Mouse (Mus musculus): ENCODE data around the gene Ctps2. TPM values are rescaled to one million over a fixed set of nuclear protein-coding genes. Genes with fewer than 3 reads are reported as not detected.

The Ctps2 gene
- polyA plus RNA-seq, 1 experiment from 2014 or later: 93.0 TPM

DNA sequence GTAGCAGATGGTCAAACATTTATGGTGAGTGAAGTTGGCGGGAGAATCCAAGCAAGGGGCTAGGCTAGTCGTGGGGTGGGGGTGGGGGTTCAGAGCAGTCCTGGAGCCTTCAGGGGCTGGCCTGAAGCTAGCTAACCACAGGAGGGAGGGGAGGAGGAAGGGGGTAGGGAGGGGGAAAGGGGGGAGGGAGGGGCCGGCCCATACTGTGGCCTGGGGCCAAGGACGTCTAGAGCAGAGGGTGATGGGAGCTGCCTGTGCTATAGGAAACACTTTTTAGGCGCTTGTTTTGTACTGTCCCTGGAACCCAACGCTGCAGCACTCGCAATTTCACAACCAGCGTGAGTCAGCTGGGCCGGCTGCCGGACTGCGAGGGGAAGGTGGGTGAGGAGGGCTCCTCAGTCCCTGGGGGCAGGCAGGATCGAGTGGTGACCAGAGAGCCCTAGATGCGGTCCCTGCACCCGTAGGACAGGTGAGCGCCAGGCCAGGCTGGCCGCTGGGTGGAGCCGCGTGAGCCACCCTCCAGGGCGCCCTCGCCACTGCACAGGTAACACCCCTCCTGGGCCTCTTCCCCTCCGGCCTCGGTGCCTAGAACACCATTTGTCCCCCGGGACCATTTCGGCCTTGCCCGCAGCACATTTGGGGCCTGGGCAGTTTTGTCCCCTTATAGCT lies 467 bp downstream of the Ctps2 start:
- Histone ChIP-seq H3K4me1 (ENCODE audit: insufficient read depth) (no peaks in the 10 kb centered on the region), H3K4me3 (ENCODE audit: low read depth, low read length) (peak overlapping the region; percentile 56), H3K4me2 (peak overlapping the region; percentile 61), H3K27ac (ENCODE audit: low read depth) (peak overlapping the region; percentile 86), H3K27me3 (ENCODE audit: insufficient read depth, low read length) (no peaks in the 10 kb centered on the region), H3K9me3 (ENCODE audit: low read depth, low read length) (no peaks in the 10 kb centered on the region), H3K9ac (peak overlapping the region; percentile 61), H3K36me3 (ENCODE audit: insufficient read depth) (no peaks in the 10 kb centered on the region)
- TF ChIP-seq CTCF (IDR thresholded peaks at IDR 0.05; ENCODE audit: low read depth): 0 out of 2 replicates have a peak, but pooled peaks have one; percentile 2
- ATAC-seq (ENCODE audit: insufficient read depth) (peak; percentile 97), DNase-seq (peak; percentile 78)
- 11% methylated on average over 25 of the region's 25 CpGs for WGBS

GRCm38 (mm10) chrX:162902040-162902734 lies 1.1 kb downstream of the Ctps2 start:
- Histone ChIP-seq H3K9me3 (ENCODE audit: low read depth, low read length) (no peaks in the 10 kb centered on the region), H3K27me3 (ENCODE audit: insufficient read depth, low read length) (no peaks in the 10 kb centered on the region), H3K4me1 (ENCODE audit: insufficient read depth) (no peaks in the 10 kb centered on the region), H3K36me3 (ENCODE audit: insufficient read depth) (no peaks in the 10 kb centered on the region), H3K4me3 (ENCODE audit: low read depth, low read length) (peak overlapping the region; percentile 56), H3K27ac (ENCODE audit: low read depth) (peak overlapping the region; percentile 86), H3K4me2 (peak overlapping the region; percentile 61), H3K9ac (peak overlapping the region; percentile 61)
- DNase-seq (peak; percentile 35), ATAC-seq (ENCODE audit: insufficient read depth) (peak; percentile 78)
- no peak for TF ChIP-seq CTCF (IDR thresholded peaks at IDR 0.05; ENCODE audit: low read depth)
- 14% methylated on average over 29 of the region's 29 CpGs for WGBS

GRCm38 (mm10) chrX:162907554-162907953 lies 6.5 kb downstream of the Ctps2 start:
- H3K27ac ChIP-seq (ENCODE audit: low read depth): no peak overlapping the region
- H3K4me3 ChIP-seq (ENCODE audit: low read depth, low read length): no peak overlapping the region
- WGBS: 66% methylated on average over 2 of the region's 3 CpGs
- ATAC-seq (ENCODE audit: insufficient read depth) (no peak), DNase-seq (no peak)
- H3K9me3 ChIP-seq (ENCODE audit: low read depth, low read length): no peaks in the 10 kb centered on the region
- no peak overlapping the region for H3K9ac ChIP-seq
- no peaks in the 10 kb centered on the region for H3K4me1 ChIP-seq (ENCODE audit: insufficient read depth)
- H3K36me3 ChIP-seq (ENCODE audit: insufficient read depth): peaks cover 9% of the 10 kb centered on the region; the same call in 1 of the 2 replicates
- no peak overlapping the region for H3K4me2 ChIP-seq
- H3K27me3 ChIP-seq (ENCODE audit: insufficient read depth, low read length): no peaks in the 10 kb centered on the region
- TF ChIP-seq CTCF (IDR thresholded peaks at IDR 0.05; ENCODE audit: low read depth): no peak

GRCm38 (mm10) chrX:162913651-162914050 lies 12.6 kb downstream of the Ctps2 start:
- WGBS: 89% methylated on average over 3 of the region's 3 CpGs
- TF ChIP-seq CTCF (IDR thresholded peaks at IDR 0.05; ENCODE audit: low read depth): no peak

GRCm38 (mm10) chrX:162915697-162916096 lies 14.7 kb downstream of the Ctps2 start:
- Histone ChIP-seq H3K9me3 (ENCODE audit: low read depth, low read length) (no peaks in the 10 kb centered on the region), H3K9ac (no peak overlapping the region), H3K36me3 (ENCODE audit: insufficient read depth) (peaks cover 8% of the 10 kb centered on the region; the same call in 1 of the 2 replicates), H3K4me1 (ENCODE audit: insufficient read depth) (no peaks in the 10 kb centered on the region), H3K27ac (ENCODE audit: low read depth) (no peak overlapping the region), H3K4me2 (no peak overlapping the region), H3K4me3 (ENCODE audit: low read depth, low read length) (no peak overlapping the region), H3K27me3 (ENCODE audit: insufficient read depth, low read length) (no peaks in the 10 kb centered on the region)
- peak; percentile 56 for ATAC-seq (ENCODE audit: insufficient read depth)
- peak; percentile 78 for DNase-seq
- 30% methylated on average over 5 of the region's 5 CpGs for WGBS
- TF ChIP-seq CTCF (IDR thresholded peaks at IDR 0.05; ENCODE audit: low read depth): peak; percentile 78

More at GRCm38 (mm10) chrX:162913651-162914050, 12.6 kb downstream of the Ctps2 start:
- DNase-seq (no peak), ATAC-seq (ENCODE audit: insufficient read depth) (no peak)
- Histone ChIP-seq H3K4me2 (no peak overlapping the region), H3K9me3 (ENCODE audit: low read depth, low read length) (no peaks in the 10 kb centered on the region), H3K4me1 (ENCODE audit: insufficient read depth) (no peaks in the 10 kb centered on the region), H3K27ac (ENCODE audit: low read depth) (no peak overlapping the region), H3K27me3 (ENCODE audit: insufficient read depth, low read length) (no peaks in the 10 kb centered on the region), H3K36me3 (ENCODE audit: insufficient read depth) (peaks cover 13% of the 10 kb centered on the region; the same call in 1 of the 2 replicates), H3K9ac (no peak overlapping the region), H3K4me3 (ENCODE audit: low read depth, low read length) (no peak overlapping the region)

DNA sequence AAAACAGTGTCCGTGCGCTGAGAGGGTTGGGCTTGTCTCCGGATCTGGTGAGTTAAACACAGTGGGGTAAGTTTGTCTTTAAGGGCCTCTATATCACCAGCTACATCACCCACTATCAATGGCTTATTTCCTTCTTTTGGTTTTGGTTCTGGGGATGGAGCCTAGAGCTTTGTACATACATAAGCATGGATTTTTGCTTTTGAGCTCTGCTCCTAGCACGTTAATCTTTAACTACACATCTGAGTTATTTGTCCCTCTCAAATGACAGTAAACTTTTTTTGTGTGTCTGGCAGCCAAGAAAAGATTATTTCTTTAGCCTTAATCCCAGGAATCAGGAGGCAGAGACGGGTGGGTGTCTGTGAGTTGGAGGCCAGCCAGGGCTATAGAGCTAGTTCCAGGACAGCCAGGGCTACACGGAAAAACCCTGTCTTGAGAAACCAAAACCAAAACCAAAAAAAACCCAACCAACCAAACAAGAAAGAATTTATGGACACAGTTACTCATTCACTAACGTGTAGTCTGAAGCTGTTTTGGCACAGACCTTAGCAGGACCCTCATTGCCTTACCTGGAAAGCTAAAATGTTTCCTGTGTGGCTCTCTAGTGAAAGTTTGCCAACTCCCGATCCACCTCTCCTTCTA lies 20.6 kb downstream of the Ctps2 start:
- Histone ChIP-seq H3K4me2 (no peak overlapping the region), H3K9me3 (ENCODE audit: low read depth, low read length) (no peaks in the 10 kb centered on the region), H3K27me3 (ENCODE audit: insufficient read depth, low read length) (no peaks in the 10 kb centered on the region), H3K4me3 (ENCODE audit: low read depth, low read length) (no peak overlapping the region), H3K36me3 (ENCODE audit: insufficient read depth) (peaks cover 17% of the 10 kb centered on the region; the same call in 1 of the 2 replicates), H3K9ac (no peak overlapping the region), H3K27ac (ENCODE audit: low read depth) (no peak overlapping the region), H3K4me1 (ENCODE audit: insufficient read depth) (no peaks in the 10 kb centered on the region)
- DNase-seq (no peak), ATAC-seq (ENCODE audit: insufficient read depth) (no peak)
- WGBS: 81% methylated on average over 8 of the region's 8 CpGs
- no peak for TF ChIP-seq CTCF (IDR thresholded peaks at IDR 0.05; ENCODE audit: low read depth)

GRCm38 (mm10) chrX:162931467-162931866 lies 30.4 kb downstream of the Ctps2 start:
- H3K27ac ChIP-seq (ENCODE audit: low read depth): no peak overlapping the region
- no peak overlapping the region for H3K4me2 ChIP-seq
- H3K4me3 ChIP-seq (ENCODE audit: low read depth, low read length): no peak overlapping the region
- no peak for ATAC-seq (ENCODE audit: insufficient read depth)
- no peaks in the 10 kb centered on the region for H3K27me3 ChIP-seq (ENCODE audit: insufficient read depth, low read length)
- H3K36me3 ChIP-seq (ENCODE audit: insufficient read depth): 0 out of 2 replicates have a peak, but pooled peaks cover 7% of the 10 kb centered on the region
- no peak for TF ChIP-seq CTCF (IDR thresholded peaks at IDR 0.05; ENCODE audit: low read depth)
- no peaks in the 10 kb centered on the region for H3K4me1 ChIP-seq (ENCODE audit: insufficient read depth)
- no peaks in the 10 kb centered on the region for H3K9me3 ChIP-seq (ENCODE audit: low read depth, low read length)
- no peak for DNase-seq
- 85% methylated on average over 2 of the region's 2 CpGs for WGBS
- no peak overlapping the region for H3K9ac ChIP-seq

All from lung, embryonic 14.5 days (tissue).